Mouse (Mus musculus) layer of hippocampus, adult 2 months (tissue): Measurements from ENCODE around the gene Hlcs. TPM values are rescaled to one million over a fixed set of nuclear protein-coding genes. Genes with fewer than 3 reads are reported as not detected.

ENCODE experiments used
- DNase-seq, 2 experiments: peaks; one replicate each; pipeline ENCODE4 v3.0.0; 2022; ENCODE audit warnings: low spot score in 2 of 2
- H3K27ac ChIP-seq: fragments of 200-600 bp; 2 replicates; pipeline ENCODE4 v1.8.1; 2022
- H3K4me3 ChIP-seq: fragments of 200-600 bp; 2 replicates; pipeline ENCODE4 v1.8.1; 2022; ENCODE audit warnings: mild to moderate bottlenecking
- CTCF ChIP-seq: fragments of 200-600 bp; conservative IDR thresholded peaks from 2 replicates; pipeline ENCODE4 v1.8.1; 2022; ENCODE audit warnings: antibody characterized with exemption, mild to moderate bottlenecking, moderate library complexity
- total RNA-seq, 2 experiments: library from RNA; stranded (reverse); gene quantifications; 2 replicates each; pipeline ENCODE4 v1.2.3; 2021

The Hlcs gene
- total RNA-seq, 2 experiments from 2014 or later, result 14.0 to 15.2 TPM

DNA sequence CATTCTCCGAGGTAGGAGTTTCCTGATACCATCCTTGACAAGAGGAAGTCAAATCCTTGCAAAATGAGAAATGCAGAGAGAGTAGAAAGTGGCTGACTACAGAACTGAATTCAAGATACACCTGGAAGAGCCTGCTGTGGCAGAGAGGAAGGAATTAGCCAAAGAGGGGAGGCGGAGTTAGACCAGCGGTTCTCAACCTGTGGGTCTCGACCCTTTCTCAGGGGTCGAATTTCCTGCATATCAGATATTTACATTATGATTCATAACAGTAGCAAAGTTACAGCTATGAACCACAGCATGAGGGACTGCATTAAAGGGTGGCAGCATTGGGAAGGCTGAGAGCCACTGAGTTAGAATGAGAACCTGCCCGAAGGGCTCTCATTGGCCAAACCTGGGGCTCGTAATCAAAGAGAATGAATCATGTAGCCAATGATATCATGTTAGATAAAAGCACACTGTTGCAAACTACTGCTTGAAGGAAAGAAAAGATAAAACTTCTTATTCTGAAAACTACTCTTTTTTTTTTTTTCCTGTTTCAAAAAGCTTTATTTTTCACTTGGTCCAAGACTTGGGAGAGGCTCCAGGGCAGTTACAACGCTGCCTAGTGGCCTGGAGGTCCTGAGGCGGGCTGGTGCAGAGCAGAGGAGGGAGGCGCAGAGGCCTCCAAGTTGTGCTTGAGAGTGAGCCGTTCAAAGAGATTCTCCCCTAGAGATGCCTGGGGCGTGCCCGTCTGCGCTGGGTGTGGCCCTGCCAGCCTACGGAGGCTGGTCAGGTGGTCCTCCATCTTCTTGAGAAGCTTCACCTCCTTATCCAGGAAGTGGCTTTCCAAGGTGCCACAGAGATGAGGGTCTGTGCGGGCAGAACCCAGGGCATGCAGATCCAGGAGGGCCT, 144.5 kb downstream of the Hlcs start:
- no peak overlapping the region for H3K4me3 ChIP-seq
- no peak for TF ChIP-seq CTCF
- no peak overlapping the region for H3K27ac ChIP-seq
- DNase-seq, result no peak

DNA sequence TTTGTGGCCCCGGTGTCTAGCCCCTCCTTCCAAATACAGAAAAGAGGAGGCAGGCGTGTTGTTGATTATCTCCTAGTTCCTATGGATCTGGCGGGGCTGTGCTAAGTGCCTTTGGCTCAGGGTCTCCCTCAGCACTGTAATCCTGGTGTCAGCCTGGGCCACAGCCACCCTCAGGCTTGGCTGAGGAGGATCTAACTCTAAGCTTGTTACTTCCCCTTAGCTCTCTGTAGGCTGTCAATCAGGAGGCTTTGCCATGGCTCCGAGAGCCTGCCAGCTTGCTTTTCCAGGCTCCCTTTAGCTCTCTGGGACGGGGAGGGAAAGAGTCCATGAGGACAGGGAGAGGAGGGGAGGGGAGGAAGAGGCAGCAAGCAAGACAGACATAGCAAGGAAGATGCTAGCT, 148.4 kb downstream of the Hlcs start:
- Histone ChIP-seq H3K4me3 (no peak overlapping the region), H3K27ac (no peak overlapping the region)
- TF ChIP-seq CTCF, result no peak
- DNase-seq, result no peak

DNA sequence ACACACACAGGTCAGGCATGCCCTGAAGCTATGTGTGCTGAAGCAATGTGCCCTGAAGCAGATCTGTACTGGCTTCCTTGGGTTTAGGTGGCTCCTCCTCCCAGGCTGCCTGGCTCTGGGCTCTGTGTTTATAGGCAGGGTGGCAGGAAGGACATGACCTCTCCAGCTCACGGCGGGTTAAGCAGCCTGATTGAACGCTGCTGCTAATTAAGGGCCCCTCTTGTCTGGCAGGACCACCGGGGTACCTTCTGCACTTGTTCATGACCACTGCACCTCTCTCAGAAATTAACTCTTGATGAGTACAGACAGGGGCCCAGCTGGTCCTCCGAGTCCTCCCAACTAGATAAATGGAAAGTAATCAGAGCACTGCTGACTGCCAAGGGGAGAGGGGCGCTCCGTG, 149.1 kb downstream of the Hlcs start:
- H3K4me3 ChIP-seq, result no peak overlapping the region
- no peak overlapping the region for H3K27ac ChIP-seq
- no peak for TF ChIP-seq CTCF
- no peak for DNase-seq

DNA sequence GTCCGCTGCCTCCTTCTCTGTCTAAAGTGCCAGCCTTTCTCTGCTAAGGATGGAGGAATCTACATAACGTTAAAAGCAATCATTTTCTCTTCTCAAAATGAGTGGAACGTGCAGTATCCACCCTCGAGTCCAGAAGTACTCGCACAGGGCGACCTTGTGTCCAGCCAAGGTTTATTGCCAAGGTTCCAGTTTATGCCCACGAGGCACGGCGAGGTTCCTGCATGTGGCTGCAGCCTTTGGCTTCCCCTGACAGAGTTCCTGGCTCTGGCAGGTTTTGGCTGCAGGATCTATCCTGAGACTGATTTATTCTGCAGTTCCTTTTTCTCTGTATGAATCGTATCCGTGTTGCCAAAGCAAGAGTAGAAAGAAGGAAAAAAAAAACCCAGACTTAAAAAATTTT, 150.3 kb downstream of the Hlcs start:
- Histone ChIP-seq H3K4me3 (no peak overlapping the region), H3K27ac (no peak overlapping the region)
- no peak for TF ChIP-seq CTCF
- DNase-seq, result no peak

DNA sequence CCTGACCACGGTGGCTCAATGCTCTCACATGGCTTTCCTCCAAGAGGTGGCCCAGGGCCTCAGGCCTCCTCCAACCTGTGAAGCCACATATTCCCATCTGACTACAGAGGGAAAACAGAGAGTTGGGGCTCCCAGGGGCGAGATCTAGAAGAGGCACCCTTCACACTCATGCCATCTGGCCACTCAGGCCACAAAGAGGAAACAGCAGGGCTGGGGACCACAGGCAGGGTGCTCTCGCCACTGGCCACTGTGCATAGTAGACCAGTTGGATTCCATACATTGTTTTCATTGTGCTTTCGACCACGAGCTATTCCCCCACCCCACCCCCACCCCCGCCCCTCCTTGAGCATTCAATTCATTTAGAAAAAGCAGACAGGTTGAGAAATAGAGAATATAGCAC, 151.4 kb downstream of the Hlcs start:
- TF ChIP-seq CTCF, result no peak
- no peak overlapping the region for H3K4me3 ChIP-seq
- DNase-seq, result no peak

DNA sequence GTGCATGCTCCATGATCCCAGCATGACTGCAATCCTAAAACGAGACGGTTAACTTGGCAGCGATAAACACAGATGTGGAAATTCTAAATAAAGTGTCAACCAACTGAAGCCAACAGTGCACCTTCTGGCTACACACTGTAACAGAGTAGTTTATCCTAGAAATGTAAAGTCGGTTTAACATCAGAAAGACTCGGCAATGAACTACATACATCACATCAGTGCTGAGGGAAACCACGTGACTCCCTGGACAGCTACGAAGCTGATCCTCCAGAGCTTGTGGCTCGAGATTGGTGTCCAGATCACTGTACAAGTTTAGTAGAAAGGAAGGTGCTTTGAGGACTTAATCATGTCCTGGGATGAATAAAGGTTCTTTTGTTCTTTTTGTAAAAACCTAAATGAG, 155.6 kb downstream of the Hlcs start:
- H3K27ac ChIP-seq, result no peak overlapping the region
- TF ChIP-seq CTCF, result no peak
- DNase-seq, result no peak
- H3K4me3 ChIP-seq, result no peak overlapping the region

More for the DNA sequence above, 151.4 kb downstream of the Hlcs start:
- H3K27ac ChIP-seq, result no peak overlapping the region

DNA sequence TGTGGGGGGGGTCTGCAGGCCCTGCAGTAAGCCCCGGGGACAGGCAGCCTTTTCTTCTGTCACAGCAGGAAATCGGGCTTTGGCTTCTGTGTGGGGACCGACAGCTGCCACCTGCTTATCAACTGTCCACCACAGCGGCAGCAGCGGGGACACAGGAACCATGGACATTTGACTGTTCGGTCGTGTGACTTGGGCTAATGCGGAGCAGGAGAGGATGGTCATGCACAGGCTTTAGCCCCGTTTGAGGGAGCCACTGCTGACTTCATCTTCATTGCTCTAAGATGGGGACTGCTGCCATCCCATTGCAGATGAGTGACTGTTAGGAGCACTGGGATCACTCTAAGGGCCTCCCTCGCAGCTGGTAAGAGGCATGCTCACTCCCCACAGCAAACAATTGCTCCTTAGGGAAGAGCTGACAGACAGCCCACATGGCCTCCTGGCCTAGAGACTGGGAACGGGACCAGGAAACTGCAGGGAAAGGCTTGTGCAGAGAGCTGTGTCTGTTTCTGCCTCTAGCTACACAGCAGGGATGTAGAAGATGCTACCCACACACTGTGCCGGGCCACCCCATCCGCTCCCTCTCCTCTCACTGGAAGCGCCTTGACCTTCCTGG, 158.2 kb downstream of the Hlcs start:
- H3K27ac ChIP-seq, result peak overlapping the region; percentile 57; the same call in 1 of the 2 replicates
- TF ChIP-seq CTCF, result no peak
- peak; percentile 42 to 57 for DNase-seq
- H3K4me3 ChIP-seq, result no peak overlapping the region

DNA sequence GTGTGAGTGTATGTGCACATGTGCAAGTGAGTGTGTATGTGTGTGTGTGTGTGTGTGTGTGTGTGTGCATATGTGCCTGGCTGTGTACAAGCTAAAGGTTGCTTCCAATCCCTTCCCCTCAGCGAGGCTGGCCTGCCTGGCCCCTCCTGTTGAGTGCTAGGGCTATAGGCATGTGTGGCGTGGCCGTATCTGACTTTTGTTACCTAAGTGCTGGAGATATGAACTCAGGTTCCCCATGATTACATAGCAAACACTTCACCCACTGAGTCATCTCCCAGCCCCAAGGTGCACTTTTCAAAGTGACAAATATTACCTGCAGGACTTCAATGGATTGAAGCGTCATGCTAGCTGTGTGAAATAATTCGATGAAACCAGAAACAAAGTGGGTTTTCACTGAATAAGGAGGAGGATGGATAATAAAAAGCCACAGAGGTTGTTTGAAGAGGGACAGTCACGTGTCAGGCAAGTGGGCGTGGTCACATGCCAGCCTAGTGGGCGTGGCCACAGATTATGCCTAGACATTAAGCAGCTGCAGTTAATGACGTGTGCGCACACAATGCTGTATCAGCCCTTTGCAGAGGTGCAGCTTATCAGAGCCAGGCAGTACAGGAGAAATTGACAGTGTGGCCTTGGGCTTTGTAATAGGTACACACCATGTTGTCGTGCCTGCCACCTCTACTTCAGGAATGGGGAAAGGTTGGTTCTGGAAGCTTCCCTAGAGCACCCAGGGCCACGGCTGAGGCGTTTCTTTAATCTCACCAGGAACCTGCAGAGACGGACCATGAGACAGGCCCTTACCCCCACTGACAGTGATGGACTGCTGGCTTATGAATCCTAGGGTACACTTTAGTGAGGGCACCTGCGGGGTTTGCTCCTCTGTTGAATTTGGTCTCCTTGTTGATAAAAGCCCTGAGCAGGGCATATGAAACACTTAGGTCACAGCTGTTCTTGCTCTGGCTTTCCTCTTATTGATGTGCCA, 163.0 kb downstream of the Hlcs start:
- Histone ChIP-seq H3K27ac (no peak overlapping the region), H3K4me3 (no peak overlapping the region)
- no peak for DNase-seq
- TF ChIP-seq CTCF, result no peak

DNA sequence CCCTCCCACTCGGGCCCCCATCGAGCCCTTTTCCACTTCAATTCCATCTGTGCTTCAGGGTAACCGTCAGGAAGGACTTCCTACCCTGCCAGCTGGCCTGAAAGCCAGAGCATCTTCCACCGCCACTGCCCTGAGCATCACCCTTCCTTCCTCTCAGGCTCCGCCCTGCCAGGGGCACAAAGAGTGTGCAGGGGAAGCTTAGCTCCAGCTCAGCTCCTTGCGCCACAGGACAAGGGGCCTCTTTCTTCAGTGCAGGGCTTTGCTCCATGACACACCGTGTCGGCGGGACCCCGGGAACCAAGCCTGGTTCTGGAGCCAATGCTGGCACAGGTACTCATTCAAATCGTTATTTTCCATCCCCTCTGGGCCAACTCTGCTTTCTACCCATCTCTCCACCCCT, 165.2 kb downstream of the Hlcs start:
- no peak for TF ChIP-seq CTCF
- peak in 1 of 2 experiments; percentile 21 for DNase-seq

DNA sequence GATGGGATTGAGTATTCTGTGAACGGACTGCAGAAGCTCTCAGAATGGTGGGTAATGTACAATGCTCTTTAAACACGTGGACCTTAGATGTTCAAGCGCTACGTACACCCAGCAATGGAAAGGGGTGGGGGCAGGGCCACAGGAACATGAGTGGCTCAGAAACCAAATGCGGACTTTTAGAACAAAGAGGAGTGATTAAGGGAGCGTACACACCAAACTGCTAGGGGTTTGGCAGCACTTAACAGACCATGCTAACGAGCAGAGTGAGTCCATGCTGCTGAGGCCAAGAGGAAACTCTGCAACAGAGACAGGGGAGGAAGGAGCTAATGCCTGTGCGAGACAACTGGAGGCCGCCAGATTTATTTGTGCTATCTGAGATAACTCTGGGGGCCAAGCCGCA, 170.0 kb downstream of the Hlcs start:
- no peak for TF ChIP-seq CTCF
- no peak for DNase-seq
- H3K4me3 ChIP-seq, result peak overlapping the region; percentile 7; the same call in 1 of the 2 replicates
- H3K27ac ChIP-seq, result 0 out of 2 replicates have a peak overlapping the region, but pooled peaks have one; percentile 28

More for the DNA sequence above, 165.2 kb downstream of the Hlcs start:
- Histone ChIP-seq H3K4me3 (no peak overlapping the region), H3K27ac (no peak overlapping the region)

DNA sequence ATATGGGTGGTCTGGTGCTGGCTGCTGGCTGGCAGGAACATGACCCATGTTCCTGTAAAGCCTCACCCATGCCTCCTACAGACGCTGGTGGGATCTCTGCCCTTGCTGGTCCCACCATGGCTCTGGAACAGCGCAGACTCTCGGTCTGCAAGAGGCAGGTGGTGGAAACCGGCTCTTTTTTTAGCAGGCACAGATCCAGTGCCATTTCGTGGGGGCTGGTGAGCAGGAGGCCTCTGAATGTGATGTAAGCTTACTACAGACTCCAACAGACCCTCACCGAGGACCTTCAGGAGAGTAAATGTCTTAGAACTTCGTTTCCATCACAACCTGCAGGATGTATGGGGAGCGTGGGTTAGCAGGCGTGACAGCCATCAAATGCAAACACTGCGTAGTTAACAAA, 172.6 kb downstream of the Hlcs start:
- TF ChIP-seq CTCF, result no peak
- Histone ChIP-seq H3K27ac (peak overlapping the region; percentile 12), H3K4me3 (no peak overlapping the region)
- DNase-seq, result peak; percentile 25 to 54

DNA sequence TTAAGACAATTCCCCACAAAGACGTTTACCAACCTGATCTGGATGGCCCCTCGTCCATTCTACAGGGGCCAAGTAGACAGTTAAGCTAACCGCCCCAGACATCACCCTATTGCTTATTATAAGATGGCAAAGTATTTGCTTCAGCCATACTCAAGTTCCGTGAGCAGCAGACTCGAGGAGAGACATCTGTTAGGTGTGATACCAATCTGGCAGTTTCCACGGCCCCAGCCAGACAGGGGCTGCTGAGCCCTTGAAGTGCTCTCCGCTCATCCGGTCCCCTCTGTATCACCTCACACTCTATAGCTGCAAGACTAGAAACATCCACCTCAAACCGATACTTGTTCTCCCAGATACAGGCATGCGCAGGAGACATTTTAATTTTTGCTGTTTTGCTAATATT, 179.2 kb downstream of the Hlcs start:
- Histone ChIP-seq H3K27ac (no peak overlapping the region), H3K4me3 (no peak overlapping the region)
- TF ChIP-seq CTCF, result no peak
- DNase-seq, result no peak
